13 mouse cellular contexts compared by ENCODE assay signal in the genomic region with DNA sequence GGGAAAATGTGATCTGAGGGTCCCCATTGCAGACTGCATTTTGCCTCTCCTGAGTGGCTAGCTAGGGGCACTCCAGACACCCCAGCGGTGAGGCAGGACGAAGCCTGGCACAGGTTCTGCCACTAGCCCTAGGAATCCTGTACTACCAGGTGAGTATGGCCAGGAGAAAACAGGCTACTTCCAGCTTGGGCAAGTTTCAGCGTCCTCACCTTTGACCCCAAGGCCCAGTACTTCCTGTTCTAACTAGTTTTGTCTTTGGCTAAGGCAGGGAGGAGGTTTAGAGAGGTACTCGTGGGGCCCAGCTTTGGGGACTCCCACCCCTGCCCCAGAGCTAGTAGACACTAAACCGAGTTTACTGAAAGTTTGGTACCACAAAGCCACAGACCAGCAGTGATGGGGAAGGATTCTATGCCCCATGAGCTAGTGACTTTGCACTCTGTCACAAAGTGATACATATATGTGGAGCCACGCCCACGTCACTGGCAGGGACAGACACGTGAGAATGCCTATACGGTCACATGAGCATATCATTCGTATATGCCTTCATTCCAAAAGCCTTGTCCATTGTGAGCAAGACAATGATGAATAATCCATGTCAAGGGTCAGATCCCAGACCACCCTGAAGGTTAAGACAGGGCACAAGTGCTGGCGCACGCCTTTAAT. TPM values are rescaled to one million over a fixed set of nuclear protein-coding genes. Genes with fewer than 3 reads are reported as not detected.
A peak's percentile ranks its signal among the peaks of the same experiment; 100 is the strongest.
DNase-seq lines count a peak whose midpoint lies in the region; ATAC-seq and TF ChIP-seq lines count a peak whose summit lies in the region.
"Had no signal": no experiment of that assay in that cellular context is flagged by ENCODE, and none has a peak within 500 bp of the region (broad histone marks: within the 10 kb centered on the region; RNA-seq: fewer than 3 reads in every experiment).

No protein-coding gene starts in this region.

- no peak overlapping the region for H3K4me2 ChIP-seq in hindbrain, embryonic 13.5 days
- no peak overlapping the region for H3K4me2 ChIP-seq in hindbrain, embryonic 12.5 days (replicated peaks)
- H3K4me2 ChIP-seq: liver, embryonic 11.5 days; midbrain, embryonic 12.5 days had no signal

- WGBS in hindbrain, embryonic 13.5 days, result 76% methylated on average over 12 of the region's 12 CpGs
- 71% methylated on average over 12 of the region's 12 CpGs for WGBS in hindbrain, embryonic 12.5 days

- H3K4me1 ChIP-seq in hindbrain, embryonic 13.5 days (replicated peaks), result peaks cover 4% of the 10 kb centered on the region; the same call in 1 of the 2 replicates
- 0 out of 2 replicates have a peak, but pooled peaks cover 2% of the 10 kb centered on the region for H3K4me1 ChIP-seq in hindbrain, embryonic 12.5 days
- peaks cover 55% of the 10 kb centered on the region for H3K4me1 ChIP-seq in E14TG2a.4 (replicated peaks; ENCODE audit: low read depth, low read length)
- H3K4me1 ChIP-seq in cortical plate, adult 2 months (ENCODE audit: control insufficient read depth, insufficient read depth, low read length), result no peaks in the 10 kb centered on the region

- no peak for TF ChIP-seq POLR2A in cortical plate, adult 2 months (IDR thresholded peaks at IDR 0.05; ENCODE audit: extremely low read depth, insufficient read depth, low read length)

- H3K36me3 ChIP-seq in hindbrain, embryonic 13.5 days, result no peaks in the 10 kb centered on the region
- H3K36me3 ChIP-seq in hindbrain, embryonic 12.5 days, result no peaks in the 10 kb centered on the region
- H3K36me3 ChIP-seq in E14TG2a.4 (ENCODE audit: insufficient read depth, low read length), result no peaks in the 10 kb centered on the region
- H3K36me3 ChIP-seq: midbrain, embryonic 12.5 days had no signal

- no peak overlapping the region for H3K27ac ChIP-seq in hindbrain, embryonic 13.5 days
- H3K27ac ChIP-seq in hindbrain, embryonic 12.5 days, result no peak overlapping the region
- H3K27ac ChIP-seq in cortical plate, adult 2 months (ENCODE audit: insufficient read depth, low read length), result peak overlapping the region; percentile 77; the same call in 1 of the 2 replicates
- H3K27ac ChIP-seq: midbrain, embryonic 12.5 days had no signal

- ATAC-seq in hindbrain, embryonic 13.5 days (ENCODE audit: low FRiP score), result no peak
- no peak for ATAC-seq in hindbrain, embryonic 12.5 days (ENCODE audit: low FRiP score)

- no peaks in the 10 kb centered on the region for H3K9me3 ChIP-seq in hindbrain, embryonic 13.5 days
- 0 out of 2 replicates have a peak, but pooled peaks cover 5% of the 10 kb centered on the region for H3K9me3 ChIP-seq in hindbrain, embryonic 12.5 days (replicated peaks)
- peaks cover 5% of the 10 kb centered on the region for H3K9me3 ChIP-seq in E14TG2a.4 (ENCODE audit: low read length)

- 0 out of 2 replicates have a peak overlapping the region, but pooled peaks have one; percentile 46 for H3K9ac ChIP-seq in hindbrain, embryonic 13.5 days
- H3K9ac ChIP-seq in hindbrain, embryonic 12.5 days, result no peak overlapping the region
- H3K9ac ChIP-seq: midbrain, embryonic 12.5 days had no signal

- TF ChIP-seq CTCF in E14TG2a.4 (conservative IDR thresholded peaks at IDR 0.05; ENCODE audit: low read length), result no peak
- TF ChIP-seq CTCF in cortical plate, adult 2 months (IDR thresholded peaks at IDR 0.05; ENCODE audit: extremely low read depth, insufficient read depth, low read length), result no peak

- no peak overlapping the region for H3K4me3 ChIP-seq in hindbrain, embryonic 13.5 days
- H3K4me3 ChIP-seq in hindbrain, embryonic 12.5 days, result no peak overlapping the region
- H3K4me3 ChIP-seq in E14TG2a.4 (replicated peaks; ENCODE audit: low read length), result peak overlapping the region; percentile 70
- H3K4me3 ChIP-seq in cortical plate, adult 2 months (ENCODE audit: insufficient read depth, low read length), result no peak overlapping the region
- H3K4me3 ChIP-seq: erythroblast, embryonic 14.5 days; midbrain, embryonic 12.5 days had no signal

- DNase-seq in kidney, postnatal 14 days, result peak; percentile 37
- DNase-seq in yolk sac, embryonic 10.5 days (ENCODE audit: low spot score), result no peak
- no peak for DNase-seq in gastrocnemius, adult 18-20 months (ENCODE audit: low spot score)
- DNase-seq in thymus, postnatal 14 days, result no peak
- DNase-seq: heart, postnatal 36 days had no signal

- no peaks in the 10 kb centered on the region for H3K27me3 ChIP-seq in hindbrain, embryonic 13.5 days
- H3K27me3 ChIP-seq in hindbrain, embryonic 12.5 days, result no peaks in the 10 kb centered on the region
- peaks cover 18% of the 10 kb centered on the region for H3K27me3 ChIP-seq in E14TG2a.4 (ENCODE audit: insufficient read depth, low read length)
- H3K27me3 ChIP-seq: midbrain, embryonic 12.5 days had no signal

RNA-seq across cellular contexts. Expression of a gene that starts 3.8 kb away (rescaled TPM):
- polyA plus RNA-seq in hindbrain, embryonic 13.5 days (2015; fragmentation: Nextera tagmentation; extraction: Ambion mirVana), result 0.53 and 0.66 TPM in 2 replicates
- 0.56 and 0.76 TPM in 2 replicates for polyA plus RNA-seq in hindbrain, embryonic 12.5 days (2016; fragmentation: Nextera tagmentation; extraction: Ambion mirVana)
- polyA plus RNA-seq in cortical plate, adult 2 months (2012; rRNA removed), result 2.0 and 2.1 TPM in 2 replicates
- total RNA-seq in gastrocnemius, adult 18-20 months (2021), result not detected
- total RNA-seq: adrenal gland, postnatal 14 days had no signal

RNA-seq across cellular contexts. Expression of a gene that starts 24.3 kb away (rescaled TPM):
- 32.1 and 32.7 TPM in 2 replicates for polyA plus RNA-seq in hindbrain, embryonic 13.5 days (2015; fragmentation: Nextera tagmentation; extraction: Ambion mirVana)
- 49.6 and 50.8 TPM in 2 replicates for polyA plus RNA-seq in hindbrain, embryonic 12.5 days (2016; fragmentation: Nextera tagmentation; extraction: Ambion mirVana)
- 34.8 and 38.8 TPM in 2 replicates for polyA plus RNA-seq in cortical plate, adult 2 months (2012; rRNA removed)
- total RNA-seq in gastrocnemius, adult 18-20 months (2021), result 1 to 10 TPM; 2.1 to 3.1 TPM
